Mouse (Mus musculus) lung, embryonic 16.5 days (tissue): Measurements from ENCODE around the gene Elf3. TPM values are rescaled to one million over a fixed set of nuclear protein-coding genes. Genes with fewer than 3 reads are reported as not detected.

Source experiments
- ATAC-seq: fragments of 200-750 bp; cut with Nextera tagmentation; 2 replicates; pipeline ENCODE4 v1.8.0; 2017; ENCODE audit warnings: low read depth, mild to moderate bottlenecking, moderate library complexity
- H3K27ac ChIP-seq: fragments of 300-500 bp; sonication (generic); 2 replicates; pipeline ENCODE4 v1.5.1; 2014; ENCODE audit warnings: mild to moderate bottlenecking, control low read depth, low read length
- H3K27me3 ChIP-seq: fragments of 300-500 bp; sonication (generic); 2 replicates; pipeline ENCODE4 v1.6.1; 2014; ENCODE audit warnings: low read depth, low read length, mixed read lengths; ENCODE audit not compliant: control insufficient read depth, insufficient read depth
- H3K36me3 ChIP-seq: fragments of 300-500 bp; sonication (generic); 2 replicates; pipeline ENCODE4 v1.6.1; 2014; ENCODE audit warnings: low read length; ENCODE audit not compliant: control insufficient read depth, insufficient read depth
- H3K4me1 ChIP-seq: fragments of 300-500 bp; sonication (generic); replicated peaks from 2 replicates; pipeline ENCODE4 v1.6.1; 2014; ENCODE audit warnings: low read length, mixed read lengths; ENCODE audit not compliant: control insufficient read depth, insufficient read depth
- H3K4me2 ChIP-seq: fragments of 300-500 bp; sonication (generic); 2 replicates; pipeline ENCODE4 v1.6.1; 2014; ENCODE audit warnings: low read depth, low read length, control low read depth
- H3K4me3 ChIP-seq: fragments of 300-500 bp; sonication (generic); 2 replicates; pipeline ENCODE4 v1.5.1; 2014; ENCODE audit warnings: mild to moderate bottlenecking, low read length, control low read depth
- H3K9ac ChIP-seq: fragments of 300-500 bp; sonication (generic); 2 replicates; pipeline ENCODE4 v1.6.1; 2014; ENCODE audit warnings: low read length, control low read depth
- H3K9me3 ChIP-seq: fragments of 300-500 bp; sonication (generic); 2 replicates; pipeline ENCODE4 v1.6.1; 2016; ENCODE audit warnings: low read length; ENCODE audit not compliant: control insufficient read depth
- WGBS: fragments of 180-500 bp; shearing (Covaris S2); extraction: QIAGEN DNeasy Blood & Tissue Kit; methylation state at CpG from one replicate; pipeline ENCODE4 v1.1.7; 2014; 5-methylcytosine and 5-hydroxymethylcytosine counted together
- polyA plus RNA-seq: library from polyadenylated mRNA; unstranded; fragments of >200 nt; fragmentation: Nextera tagmentation; extraction: Ambion mirVana; gene quantifications from 2 replicates; pipeline ENCODE4 v1.2.1, GENCODE M21; 2015

Elf3 gene
- polyA plus RNA-seq, 1 experiment from 2014 or later = 32.9 TPM

DNA sequence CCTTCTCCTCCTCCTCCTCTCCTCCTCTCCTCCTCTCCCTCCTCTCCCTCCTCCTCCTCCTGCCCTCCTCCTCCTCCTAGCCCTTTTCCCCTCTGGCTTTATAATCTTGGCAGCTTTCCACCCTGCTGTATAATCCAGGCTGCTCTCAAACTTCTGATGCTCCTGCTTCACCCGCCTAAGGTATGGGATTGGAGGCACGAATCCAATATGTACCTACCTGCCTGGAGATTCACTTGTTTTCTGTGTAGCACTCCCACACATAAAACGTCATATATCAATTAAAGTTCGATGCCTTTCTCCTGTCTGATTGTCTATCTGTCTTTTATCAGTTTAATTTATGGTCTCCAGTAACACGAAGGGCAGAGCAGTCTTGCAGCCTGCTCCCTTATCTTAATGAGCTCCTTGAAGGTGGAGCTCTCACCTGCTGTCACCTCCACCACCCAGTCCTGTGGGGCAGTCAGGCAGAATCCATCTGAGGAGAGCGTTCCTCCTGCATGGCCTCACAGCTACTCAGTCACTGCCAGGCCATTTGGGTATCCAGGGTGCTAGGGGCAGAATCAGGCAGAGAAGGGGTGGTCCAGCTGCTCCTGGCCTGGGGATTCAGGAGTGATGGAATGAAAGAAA is 33.3 kb downstream of the Elf3 start:
- Histone ChIP-seq H3K4me3 (no peak overlapping the region), H3K36me3 (no peaks in the 10 kb centered on the region), H3K27me3 (no peaks in the 10 kb centered on the region), H3K9me3 (no peaks in the 10 kb centered on the region), H3K4me1 (no peaks in the 10 kb centered on the region; the same call in 1 of the 2 replicates), H3K4me2 (no peak overlapping the region), H3K9ac (no peak overlapping the region), H3K27ac (no peak overlapping the region)
- no peak for ATAC-seq
- WGBS = 19% methylated on average over 6 of the region's 6 CpGs

DNA sequence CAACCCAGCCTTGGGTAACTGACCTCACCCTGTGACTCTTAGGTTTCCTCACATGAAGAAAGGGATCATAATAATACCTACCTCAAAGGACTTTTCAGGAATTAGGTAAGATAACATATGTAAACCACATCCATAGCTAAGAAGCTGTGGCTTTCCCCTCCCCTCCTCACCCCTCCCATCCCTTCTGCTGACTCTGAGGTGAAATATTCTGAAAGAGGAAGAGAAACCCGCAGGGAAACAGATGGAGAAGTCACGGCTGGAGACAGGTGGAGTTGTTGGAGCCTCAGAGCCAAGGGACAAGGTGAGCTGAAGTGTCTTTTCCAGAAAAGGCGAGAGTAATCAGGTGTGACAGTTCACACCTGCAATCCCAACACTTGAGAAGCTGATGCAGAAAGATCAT is 34.2 kb downstream of the Elf3 start:
- H3K9ac ChIP-seq = no peak overlapping the region
- H3K9me3 ChIP-seq = no peaks in the 10 kb centered on the region
- 72% methylated on average over 3 of the region's 3 CpGs for WGBS
- H3K4me1 ChIP-seq = no peaks in the 10 kb centered on the region; the same call in 1 of the 2 replicates
- no peaks in the 10 kb centered on the region for H3K36me3 ChIP-seq
- no peaks in the 10 kb centered on the region for H3K27me3 ChIP-seq
- no peak for ATAC-seq
- H3K4me2 ChIP-seq = no peak overlapping the region
- H3K27ac ChIP-seq = no peak overlapping the region
- H3K4me3 ChIP-seq = no peak overlapping the region

DNA sequence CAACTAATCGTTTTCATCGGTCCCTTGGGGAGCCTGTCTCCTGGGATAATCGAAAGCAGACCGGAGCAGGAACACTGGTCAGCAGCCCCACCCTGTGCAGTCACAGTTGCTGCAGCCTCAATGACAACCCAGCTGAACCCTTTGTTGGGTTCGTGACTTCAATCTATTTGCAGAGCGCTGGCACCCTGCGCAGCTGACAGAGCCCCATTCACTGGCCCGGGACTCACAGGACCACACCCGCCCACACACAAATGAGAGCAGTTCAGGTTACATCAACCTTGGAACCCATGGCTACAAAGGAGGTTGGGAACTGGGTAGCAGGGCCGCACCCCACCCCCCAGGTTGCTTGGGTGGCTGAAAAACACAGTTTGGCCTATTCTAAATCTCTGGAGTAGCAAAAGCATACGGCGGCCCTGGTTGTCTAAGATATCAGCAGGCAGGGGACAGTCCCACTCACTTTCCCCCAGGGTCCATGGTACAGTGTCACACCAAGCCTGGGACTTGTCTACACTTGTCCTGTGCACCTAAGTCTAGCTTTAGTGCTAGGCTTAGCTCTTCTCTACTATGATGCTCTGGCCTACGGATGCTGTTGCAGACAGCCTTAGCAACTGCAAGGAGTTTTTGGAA is 40.6 kb downstream of the Elf3 start:
- H3K4me2 ChIP-seq = no peak overlapping the region
- WGBS = 60% methylated on average over 13 of the region's 13 CpGs
- no peak overlapping the region for H3K9ac ChIP-seq
- H3K36me3 ChIP-seq = no peaks in the 10 kb centered on the region
- ATAC-seq = no peak; the same call in 1 of the 2 replicates
- no peaks in the 10 kb centered on the region for H3K27me3 ChIP-seq
- H3K4me1 ChIP-seq = no peaks in the 10 kb centered on the region
- H3K27ac ChIP-seq = no peak overlapping the region
- no peak overlapping the region for H3K4me3 ChIP-seq
- H3K9me3 ChIP-seq = no peaks in the 10 kb centered on the region

DNA sequence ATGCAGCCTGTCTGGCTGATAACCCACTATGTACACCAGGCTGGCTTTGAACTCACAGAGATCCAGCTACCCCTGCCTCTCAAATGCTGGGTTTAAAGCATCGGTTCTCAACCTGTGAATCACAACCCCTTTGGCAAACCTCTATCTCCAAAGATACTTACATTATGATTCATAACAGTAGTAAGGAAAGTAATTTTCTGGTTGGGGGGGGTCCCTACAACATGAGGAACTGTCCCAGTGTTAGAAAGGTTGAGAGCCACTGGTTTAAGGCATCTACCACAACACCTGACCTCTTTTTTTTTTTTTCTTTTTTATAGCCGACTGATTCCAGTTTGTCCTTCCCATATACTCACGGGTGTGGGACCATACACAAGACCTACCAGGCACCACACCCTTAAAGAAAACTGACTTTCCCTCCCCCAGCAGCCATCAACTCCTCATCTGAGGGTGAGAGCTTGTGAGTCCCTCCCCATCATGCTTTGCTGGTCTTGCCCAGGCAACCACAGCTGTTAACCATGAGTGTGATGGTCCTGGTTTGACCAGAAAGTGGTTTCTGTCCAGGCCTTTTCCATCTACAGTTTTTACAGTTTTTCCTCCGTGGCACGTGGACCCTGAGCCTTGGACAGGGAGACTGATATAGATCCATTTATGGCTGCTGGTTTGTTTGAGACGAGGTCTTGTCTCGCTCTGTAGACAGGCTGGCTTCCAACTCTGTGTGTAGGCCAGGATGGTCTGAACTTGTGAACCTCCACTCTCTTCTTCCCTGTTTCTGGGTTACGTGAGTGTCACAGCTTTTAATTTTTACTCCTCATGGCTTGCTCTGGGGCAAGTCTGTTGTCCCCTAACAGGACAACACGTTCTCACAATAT is 44.4 kb downstream of the Elf3 start:
- Histone ChIP-seq H3K4me1 (no peaks in the 10 kb centered on the region; the same call in 1 of the 2 replicates), H3K9me3 (no peaks in the 10 kb centered on the region), H3K4me2 (no peak overlapping the region), H3K4me3 (no peak overlapping the region), H3K27me3 (no peaks in the 10 kb centered on the region), H3K9ac (no peak overlapping the region), H3K27ac (no peak overlapping the region), H3K36me3 (no peaks in the 10 kb centered on the region)
- ATAC-seq = no peak
- WGBS = 84% methylated on average over 9 of the region's 9 CpGs

DNA sequence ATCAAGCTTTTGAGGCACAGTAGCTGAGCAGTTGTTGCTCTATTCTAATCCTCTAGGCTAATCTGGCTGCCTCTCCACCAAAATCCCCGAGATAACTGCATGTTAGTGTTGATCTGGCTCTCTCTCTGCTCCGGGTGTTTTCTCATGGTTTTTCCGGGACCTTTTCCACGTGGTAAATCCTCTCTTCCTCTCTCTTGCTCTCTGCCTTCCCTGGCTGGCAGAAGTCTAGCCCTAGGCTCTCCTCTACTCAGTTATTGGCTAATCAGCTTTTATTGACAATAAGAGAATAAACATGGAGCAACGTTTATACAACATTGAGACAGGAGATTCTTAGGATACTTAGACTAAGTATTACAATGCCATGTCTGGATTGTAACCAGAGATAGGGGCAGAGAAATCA is 47.9 kb downstream of the Elf3 start:
- no peaks in the 10 kb centered on the region; the same call in 1 of the 2 replicates for H3K4me1 ChIP-seq
- no peak overlapping the region for H3K4me3 ChIP-seq
- H3K9me3 ChIP-seq = no peaks in the 10 kb centered on the region
- 39% methylated on average over 5 of the region's 5 CpGs for WGBS
- no peaks in the 10 kb centered on the region for H3K36me3 ChIP-seq
- no peak overlapping the region for H3K4me2 ChIP-seq
- no peaks in the 10 kb centered on the region for H3K27me3 ChIP-seq
- ATAC-seq = no peak
- no peak overlapping the region for H3K9ac ChIP-seq
- no peak overlapping the region for H3K27ac ChIP-seq

DNA sequence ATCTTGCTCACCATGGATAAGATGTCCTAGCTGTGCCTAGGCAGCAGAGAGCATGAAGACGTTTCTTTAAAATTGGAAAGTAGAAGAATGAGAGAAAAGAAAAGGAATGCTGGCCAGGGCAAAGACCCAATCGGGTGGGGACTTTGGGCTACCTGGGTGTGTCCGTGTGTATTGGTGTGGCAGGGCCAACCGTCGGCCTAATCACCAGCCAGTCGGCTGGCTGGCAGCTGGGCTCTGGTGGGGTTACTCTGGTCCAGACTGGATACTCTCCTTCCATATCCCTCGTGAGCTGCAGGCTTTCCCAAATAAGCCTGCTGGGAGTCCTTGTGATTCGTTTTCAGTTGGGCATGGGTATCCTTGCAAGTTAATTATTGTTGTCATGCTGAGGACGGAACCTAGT is 49.7 kb downstream of the Elf3 start:
- H3K9me3 ChIP-seq = no peaks in the 10 kb centered on the region
- no peak overlapping the region for H3K4me3 ChIP-seq
- H3K27me3 ChIP-seq = no peaks in the 10 kb centered on the region
- 73% methylated on average over 9 of the region's 9 CpGs for WGBS
- H3K27ac ChIP-seq = no peak overlapping the region
- H3K4me2 ChIP-seq = no peak overlapping the region
- peaks cover 3% of the 10 kb centered on the region; the same call in 1 of the 2 replicates for H3K4me1 ChIP-seq
- H3K36me3 ChIP-seq = no peaks in the 10 kb centered on the region
- ATAC-seq = no peak
- H3K9ac ChIP-seq = no peak overlapping the region

DNA sequence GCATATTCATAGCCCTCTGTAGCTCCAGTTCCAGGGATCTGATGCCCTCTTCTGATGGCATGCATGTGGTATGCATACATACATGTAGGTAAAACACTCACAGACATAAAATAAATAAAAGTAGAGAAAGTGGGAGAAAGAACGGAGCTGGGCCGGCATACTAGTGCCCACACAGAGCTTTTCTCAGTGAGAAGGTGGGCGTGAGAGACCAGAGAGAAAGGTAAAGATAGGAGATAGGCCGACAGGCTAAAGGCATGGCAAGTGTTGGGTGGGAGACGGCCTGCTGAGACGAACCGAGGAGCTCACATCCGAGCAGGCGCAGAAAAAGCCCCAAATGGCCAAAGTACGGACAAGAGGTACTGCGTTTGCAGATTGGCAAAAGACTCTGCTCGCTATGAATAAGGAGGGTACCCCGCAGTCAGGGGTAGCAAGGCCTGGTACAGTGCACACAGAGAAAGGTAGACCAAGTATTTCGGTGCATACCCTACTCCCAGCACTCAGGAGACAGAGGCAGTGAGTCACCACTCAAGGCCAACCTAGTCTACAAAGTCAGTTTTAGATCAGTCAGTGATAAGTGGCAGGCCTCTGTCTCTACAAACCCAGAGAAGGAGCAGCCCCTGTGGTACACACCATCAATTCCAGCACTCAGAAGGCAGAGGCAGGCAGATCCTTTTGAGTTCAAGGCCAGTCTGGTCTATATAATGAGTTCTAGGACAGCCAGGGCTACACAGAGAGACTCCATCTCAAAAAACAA is 51.6 kb downstream of the Elf3 start:
- no peak overlapping the region for H3K27ac ChIP-seq
- H3K4me3 ChIP-seq = no peak overlapping the region
- H3K9ac ChIP-seq = no peak overlapping the region
- H3K9me3 ChIP-seq = no peaks in the 10 kb centered on the region
- no peaks in the 10 kb centered on the region for H3K36me3 ChIP-seq
- H3K4me2 ChIP-seq = no peak overlapping the region
- WGBS = 85% methylated on average over 14 of the region's 14 CpGs
- H3K4me1 ChIP-seq = peaks cover 3% of the 10 kb centered on the region; the same call in 1 of the 2 replicates
- no peaks in the 10 kb centered on the region for H3K27me3 ChIP-seq
- ATAC-seq = no peak

DNA sequence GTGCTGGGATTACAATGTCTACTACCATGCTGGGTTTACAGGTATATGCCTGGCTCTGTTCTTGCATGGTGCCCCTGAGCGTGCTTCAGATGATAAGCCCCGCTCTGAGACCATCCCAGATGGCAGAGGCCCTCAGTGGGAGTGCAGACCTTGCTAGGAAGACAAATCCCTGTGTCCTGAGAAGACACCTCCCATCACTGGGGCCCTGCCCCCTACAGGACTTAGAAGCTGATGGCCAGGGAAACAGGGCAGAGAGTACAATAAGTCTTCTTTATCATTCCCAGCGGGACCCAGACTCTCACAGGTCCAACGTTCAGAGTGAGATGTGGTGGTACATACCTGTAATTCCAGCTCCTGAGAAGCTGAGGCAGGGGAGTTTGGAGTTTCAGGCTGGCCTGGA is 53.1 kb downstream of the Elf3 start:
- peaks cover 3% of the 10 kb centered on the region; the same call in 1 of the 2 replicates for H3K4me1 ChIP-seq
- no peaks in the 10 kb centered on the region for H3K36me3 ChIP-seq
- WGBS = 55% methylated on average over 4 of the region's 4 CpGs
- no peak for ATAC-seq
- H3K4me3 ChIP-seq = no peak overlapping the region
- no peak overlapping the region for H3K9ac ChIP-seq
- H3K4me2 ChIP-seq = no peak overlapping the region
- no peak overlapping the region for H3K27ac ChIP-seq
- no peaks in the 10 kb centered on the region for H3K9me3 ChIP-seq
- H3K27me3 ChIP-seq = no peaks in the 10 kb centered on the region
